Mouse (Mus musculus) gastrocnemius, adult 2 months (tissue): ENCODE measurements around the gene Hpse2. TPM values are rescaled to one million over a fixed set of nuclear protein-coding genes. Genes with fewer than 3 reads are reported as not detected.

Experiments used
- DNase-seq: peaks from one replicate; pipeline ENCODE4 v3.0.0; 2022
- H3K27ac ChIP-seq: fragments of 200-600 bp; 2 replicates; pipeline ENCODE4 v1.8.1; 2022; ENCODE audit warnings: mild to moderate bottlenecking
- H3K4me3 ChIP-seq: fragments of 200-600 bp; 2 replicates; pipeline ENCODE4 v1.8.1; 2022; ENCODE audit warnings: mild to moderate bottlenecking, moderate library complexity
- CTCF ChIP-seq: fragments of 200-600 bp; IDR thresholded peaks from 2 replicates; pipeline ENCODE4 v1.8.1; 2022; ENCODE audit warnings: antibody characterized with exemption, mild to moderate bottlenecking, moderate library complexity
- intact Hi-C: fragments of 180-260 bp; cut with DNase I; formaldehyde crosslinking; loops from one replicate; pipeline ENCODE4 v1.15.1; 2025
- long read RNA-seq, 2 experiments: library from polyadenylated mRNA; stranded (forward); transcript quantifications; one replicate each; pipeline ENCODE4 v2.0.0; 2021
- total RNA-seq, 2 experiments: library from RNA; stranded (reverse); gene quantifications; 2 replicates each; pipeline ENCODE4 v1.2.3; 2021

Hpse2 gene
- total RNA-seq: not detected
- long read RNA-seq, experiment 1: 0 reads
- long read RNA-seq, experiment 2: 0 reads

DNA sequence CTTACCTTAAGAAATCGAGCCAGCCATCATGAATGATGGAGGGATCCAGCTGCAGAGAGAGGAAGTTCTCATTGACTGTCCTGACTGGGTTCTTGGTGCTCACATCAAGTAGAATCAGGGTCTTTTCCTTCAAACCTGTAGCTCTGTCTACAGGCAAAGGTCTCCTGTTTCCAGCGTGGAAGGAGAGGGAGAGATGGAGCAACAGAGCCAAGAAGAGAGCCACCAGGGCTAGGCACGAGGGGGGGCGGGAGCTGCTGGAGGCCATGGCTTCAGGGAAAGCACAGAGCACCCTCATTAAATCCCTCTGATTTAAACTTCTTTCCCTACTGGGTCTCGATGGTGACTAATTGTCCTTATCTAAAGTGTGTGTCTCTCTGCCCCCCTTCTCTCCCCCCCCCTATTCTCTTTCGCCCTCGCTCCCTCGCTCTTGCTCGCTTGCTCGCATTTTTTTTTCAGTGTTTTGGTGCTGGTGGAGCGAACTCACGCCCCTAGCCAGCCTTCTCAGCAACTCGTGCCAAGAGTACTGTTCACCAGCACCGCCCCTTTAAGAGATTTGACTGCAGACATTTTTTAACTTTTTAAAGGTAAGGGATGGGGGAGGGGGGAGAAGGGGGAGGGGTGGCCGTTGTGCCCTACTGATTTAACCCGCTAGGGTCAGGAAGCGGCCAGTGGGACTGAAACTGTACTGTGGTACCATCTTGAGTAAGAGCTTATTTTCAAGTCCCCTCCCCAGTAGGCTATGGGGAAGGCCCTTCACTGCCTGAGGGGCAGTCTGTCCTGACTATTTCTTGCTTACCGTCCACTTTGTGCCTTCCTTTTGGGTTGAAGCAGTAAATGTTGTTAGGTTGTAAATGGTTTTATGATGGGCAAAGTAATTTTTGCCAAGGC lies at the start of gene Hpse2:
Hpse2 (minus strand) TSS at position 339 of the 888 bp plus-strand sequence.
- TF ChIP-seq CTCF: no peak
- H3K4me3 ChIP-seq: no peak within 1 kb of the TSS
- intact Hi-C loops: no loop called here
- DNase-seq: no peak
- no peak within 1 kb of the TSS for H3K27ac ChIP-seq

DNA sequence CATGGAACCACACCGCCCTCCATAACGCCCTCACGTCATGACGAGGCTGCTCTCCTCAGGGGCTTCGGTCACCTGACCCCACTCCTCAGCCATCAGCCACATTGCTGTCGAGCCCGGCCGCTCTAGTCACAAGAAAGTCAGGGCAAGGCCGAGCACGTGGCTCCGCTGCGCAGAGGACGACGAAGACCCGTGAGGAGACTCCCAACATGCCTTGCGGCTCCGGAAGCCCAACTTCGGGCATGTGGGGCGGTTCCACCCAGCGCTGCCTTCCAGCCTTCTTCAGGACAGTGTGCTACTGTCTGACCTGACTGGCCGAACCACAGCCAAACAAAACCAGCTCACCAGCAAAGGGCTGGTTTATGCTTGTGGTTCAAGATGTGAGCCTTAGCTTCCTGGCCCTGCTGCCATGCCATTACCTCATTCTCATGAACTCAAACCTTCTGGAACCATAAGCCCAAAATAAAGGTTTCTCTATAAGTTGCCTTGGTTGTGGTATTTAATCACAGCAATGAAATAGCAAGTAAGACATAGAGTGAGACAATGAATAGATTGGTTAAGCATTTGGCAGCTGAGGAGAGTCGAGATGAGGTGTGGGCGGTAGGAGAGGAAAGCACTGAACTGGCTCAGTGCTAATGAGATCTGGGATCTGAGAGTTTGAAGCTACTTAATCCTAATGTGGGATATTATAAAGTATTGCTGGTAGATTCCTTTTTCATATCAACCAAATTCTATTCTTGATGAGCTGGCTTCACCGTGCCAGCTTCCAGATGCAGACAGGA lies 39.5 kb upstream of the Hpse2 start:
- intact Hi-C loops: no loop called here
- TF ChIP-seq CTCF: no peak

DNA sequence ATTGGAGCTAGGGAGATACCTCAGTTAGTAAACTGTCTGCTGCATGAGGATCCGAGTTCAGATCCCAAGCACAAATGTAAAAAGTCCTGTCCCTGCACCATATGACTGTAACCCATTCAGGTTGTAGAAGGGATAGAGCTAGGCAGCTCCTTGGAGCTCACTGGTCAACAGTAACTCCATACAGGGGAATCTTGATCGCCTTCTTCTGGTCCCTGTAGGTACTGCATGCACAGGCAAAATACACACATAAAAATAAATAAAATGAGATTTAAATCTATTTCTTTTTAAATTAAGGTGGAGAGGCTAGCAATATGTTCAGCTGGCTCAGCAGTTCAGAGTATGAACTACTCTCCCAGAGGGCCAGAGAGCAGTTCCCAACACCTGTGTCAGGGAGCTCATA lies 35.9 kb upstream of the Hpse2 start:
- H3K27ac ChIP-seq: no peak overlapping the region
- no peak for DNase-seq
- no peak overlapping the region for H3K4me3 ChIP-seq
- intact Hi-C loops: no loop called here
- no peak for TF ChIP-seq CTCF

More for the DNA sequence above, 39.5 kb upstream of the Hpse2 start:
- no peak for DNase-seq
- Histone ChIP-seq H3K4me3 (no peak overlapping the region), H3K27ac (no peak overlapping the region)

DNA sequence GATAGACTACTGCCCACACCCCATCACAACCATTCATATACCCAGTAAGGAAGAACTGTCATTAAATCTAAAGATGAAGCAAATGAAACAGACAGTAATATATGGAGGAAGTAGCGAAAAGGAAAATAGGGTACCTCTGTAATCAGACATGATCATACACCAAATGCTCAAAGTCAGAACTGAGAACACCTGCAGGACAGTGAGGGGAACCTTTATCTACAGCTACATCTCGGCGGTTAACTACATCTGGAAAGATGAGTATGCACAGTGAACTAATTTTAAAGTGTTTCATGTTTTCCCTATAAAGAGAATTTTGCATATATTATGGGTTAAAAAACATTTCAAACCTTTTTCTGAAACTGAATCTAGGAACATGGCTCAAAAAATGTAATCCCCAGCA lies 32.4 kb upstream of the Hpse2 start:
- intact Hi-C loops: no loop called here
- Histone ChIP-seq H3K4me3 (no peak overlapping the region), H3K27ac (no peak overlapping the region)
- TF ChIP-seq CTCF: no peak
- no peak for DNase-seq

DNA sequence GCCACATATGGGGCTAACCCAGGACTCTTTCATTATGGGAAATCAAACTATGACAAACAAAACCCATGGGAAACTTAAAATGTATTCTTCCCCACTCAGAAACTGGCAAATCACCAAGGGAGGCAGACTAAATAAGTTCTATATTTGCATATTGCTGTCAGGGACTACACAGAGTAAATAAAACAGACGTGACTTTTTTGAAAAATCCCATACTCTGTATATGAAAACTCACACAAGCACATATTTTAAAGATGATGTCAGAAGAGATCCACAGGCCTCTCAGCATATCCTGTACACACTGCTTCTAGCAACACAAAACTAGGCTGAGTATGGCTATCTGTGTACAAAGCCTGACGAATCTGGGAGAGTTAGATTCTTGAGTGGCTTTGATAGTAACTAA lies 27.4 kb upstream of the Hpse2 start:
- no peak for DNase-seq
- TF ChIP-seq CTCF: no peak
- no peak overlapping the region for H3K27ac ChIP-seq
- H3K4me3 ChIP-seq: no peak overlapping the region
- intact Hi-C loops: no loop called here

DNA sequence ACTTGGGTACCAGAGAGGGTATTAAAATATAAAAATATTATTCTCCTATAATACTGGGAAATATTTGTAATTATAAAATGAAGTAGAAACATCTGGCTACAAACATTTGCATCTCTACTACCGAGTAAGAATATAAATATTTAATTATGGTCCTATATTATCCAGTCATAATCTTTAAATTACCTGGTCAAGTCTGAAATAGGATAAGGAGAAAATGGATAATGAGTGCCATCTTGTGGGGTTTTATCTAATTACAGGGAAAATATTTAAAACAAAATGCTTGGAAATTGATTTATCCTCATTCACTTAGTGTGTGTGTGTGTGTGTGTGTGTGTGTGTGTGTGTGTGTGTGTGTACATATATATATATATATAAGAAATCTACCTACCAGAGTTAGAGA lies 19.0 kb upstream of the Hpse2 start:
- DNase-seq: no peak
- H3K27ac ChIP-seq: no peak overlapping the region
- 0 out of 2 replicates have a peak, but pooled peaks have one; percentile 6 for TF ChIP-seq CTCF
- no peak overlapping the region for H3K4me3 ChIP-seq
- intact Hi-C loops: no loop called here

DNA sequence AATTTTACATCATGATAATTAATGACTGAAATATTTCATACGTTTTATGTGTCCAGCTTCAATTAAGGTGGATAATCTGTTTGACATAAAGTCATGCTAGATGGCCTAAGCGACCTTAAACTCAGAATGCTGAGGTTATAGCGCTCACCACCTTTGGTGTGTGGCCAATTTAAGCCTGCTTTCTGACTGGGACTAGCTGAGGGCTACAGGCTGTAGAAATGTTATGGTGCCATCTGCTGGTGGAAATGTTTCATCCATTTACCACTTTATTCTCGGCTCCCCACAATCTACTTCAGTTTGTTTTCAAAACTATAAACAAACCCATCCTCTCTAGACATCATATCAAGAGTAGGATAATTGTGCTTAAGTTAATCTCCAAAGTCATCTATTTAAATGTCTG lies 8.2 kb upstream of the Hpse2 start:
- Histone ChIP-seq H3K4me3 (no peak overlapping the region), H3K27ac (no peak overlapping the region)
- intact Hi-C loops: loop anchor here (1.0 to 10.0 kb wide), 2 partner anchors 372 to 603 kb away; no protein-coding TSS in a partner anchor
- TF ChIP-seq CTCF: peak; percentile 78
- DNase-seq: no peak

DNA sequence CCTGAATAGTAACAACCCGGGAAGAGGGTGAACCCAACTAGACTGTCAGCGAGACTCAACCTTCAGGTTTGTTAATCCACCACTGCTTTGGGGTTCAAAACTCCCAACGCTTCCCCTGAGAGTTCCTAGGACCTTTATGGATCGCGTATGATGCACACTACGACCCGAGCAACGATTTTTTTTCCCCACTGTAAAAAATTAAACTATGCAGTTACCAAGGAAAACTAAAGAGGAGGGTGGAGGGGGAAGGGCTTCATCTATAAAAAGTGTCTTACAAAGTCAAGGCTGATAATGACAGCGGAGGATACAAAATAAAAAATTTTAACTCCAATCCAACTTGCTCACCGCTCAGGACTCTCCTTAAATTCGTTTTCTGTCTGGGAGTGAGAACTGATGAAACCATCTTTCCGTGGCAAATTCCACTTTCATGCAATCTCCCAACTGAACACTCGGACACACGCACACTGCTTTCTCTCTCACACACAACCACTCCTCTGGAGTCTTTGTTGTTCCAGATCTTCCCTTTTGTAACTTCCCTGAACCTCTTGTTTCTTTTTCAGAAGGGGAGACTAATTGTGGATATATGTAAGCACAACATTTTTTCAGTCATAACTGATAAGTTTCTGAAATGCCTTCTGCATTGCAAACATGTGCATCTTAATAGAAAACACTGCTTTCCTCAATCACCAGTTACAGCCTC lies 934 bp downstream of the Hpse2 start:
- no peak for DNase-seq
- Histone ChIP-seq H3K4me3 (no peak overlapping the region), H3K27ac (no peak overlapping the region)
- intact Hi-C loops: no loop called here
- no peak for TF ChIP-seq CTCF

DNA sequence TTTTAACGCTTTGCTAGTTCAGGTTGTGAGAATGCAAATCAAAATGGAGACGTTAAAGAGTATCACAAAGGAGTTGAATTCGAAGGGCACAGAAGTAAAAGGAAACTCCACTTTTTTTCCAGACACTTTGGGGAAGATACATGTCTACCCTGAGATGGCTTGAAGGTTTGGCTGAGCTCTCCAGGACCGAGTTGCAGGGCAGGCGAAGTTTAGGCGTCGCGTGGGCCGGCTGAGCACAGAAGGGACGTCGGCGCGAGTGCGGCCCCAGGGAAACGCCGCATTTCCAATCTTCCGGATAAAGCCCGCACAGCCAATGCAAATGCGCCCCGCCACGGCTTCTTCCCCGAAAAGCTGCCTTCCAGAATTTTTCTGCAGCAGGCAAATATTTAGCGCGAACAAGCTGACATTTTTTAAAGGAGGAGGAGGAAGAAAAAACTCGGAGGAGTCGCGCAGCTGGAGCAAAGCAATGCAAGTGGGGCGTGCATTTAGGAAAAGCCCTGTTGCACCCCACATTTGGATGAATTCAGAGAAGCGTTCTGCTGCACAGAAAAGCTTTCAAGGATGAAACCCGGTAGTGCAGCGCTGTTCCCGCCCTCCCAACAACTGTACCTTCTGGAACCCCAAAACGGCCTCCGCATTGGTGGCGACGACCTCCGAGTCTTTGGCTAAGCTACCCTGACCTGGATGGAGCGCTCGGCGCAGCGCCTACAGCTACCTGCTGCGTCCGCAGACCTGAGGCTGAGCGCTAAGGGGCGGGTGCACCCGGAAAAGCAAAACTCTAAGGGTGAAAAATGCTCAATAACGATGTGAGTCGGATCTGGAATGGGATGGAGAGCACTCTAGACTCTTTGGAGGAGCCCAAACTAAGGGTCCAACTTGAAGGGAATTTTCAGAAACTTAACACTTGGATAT lies 1.9 kb downstream of the Hpse2 start:
- intact Hi-C loops: no loop called here
- H3K4me3 ChIP-seq: peak overlapping the region; percentile 44
- DNase-seq: peak; percentile 16
- no peak overlapping the region for H3K27ac ChIP-seq
- no peak for TF ChIP-seq CTCF

DNA sequence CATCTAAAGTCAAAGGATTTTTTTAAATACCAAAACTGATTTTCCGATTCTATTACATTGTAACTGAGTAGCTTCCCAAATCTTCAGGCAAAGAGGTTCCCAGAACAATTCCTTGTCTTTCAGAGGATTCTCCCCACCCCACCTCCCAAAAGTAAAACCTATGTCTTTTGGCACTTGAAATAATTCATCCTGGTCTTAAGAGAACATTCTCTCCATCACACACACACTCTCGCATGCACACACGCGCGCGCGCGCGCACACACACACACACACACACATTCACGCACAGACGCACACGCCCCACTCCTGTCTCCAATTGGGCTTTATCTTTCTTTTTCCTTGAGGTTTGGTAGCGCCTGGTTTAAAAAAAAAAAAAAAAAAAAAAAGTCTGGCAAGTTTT lies 2.7 kb downstream of the Hpse2 start:
- Histone ChIP-seq H3K4me3 (peak overlapping the region; percentile 31), H3K27ac (no peak overlapping the region)
- no peak for DNase-seq
- TF ChIP-seq CTCF: no peak
- intact Hi-C loops: no loop called here

DNA sequence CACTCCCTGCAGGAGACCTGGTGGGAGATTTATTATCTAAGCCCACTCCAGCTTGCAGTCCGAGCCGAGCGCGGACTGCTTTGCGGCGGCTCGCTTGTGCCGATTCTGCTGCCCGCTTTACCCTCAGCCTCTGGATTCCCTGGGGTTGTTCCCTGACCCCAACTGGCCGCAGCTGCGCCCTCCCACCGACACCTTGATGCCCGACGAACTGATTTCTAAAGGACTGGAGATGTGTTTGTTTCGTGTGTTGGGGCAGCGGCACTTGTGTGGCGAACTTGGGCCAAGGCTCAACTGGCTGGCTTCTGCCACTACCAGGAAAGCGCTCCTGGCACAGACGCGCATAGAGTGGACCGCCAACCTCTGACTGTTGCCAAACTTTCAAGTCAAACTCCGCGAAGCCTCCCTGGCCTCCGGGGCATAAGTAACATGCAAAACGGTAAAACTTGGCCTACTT lies 3.1 kb downstream of the Hpse2 start:
- intact Hi-C loops: no loop called here
- peak overlapping the region; percentile 31 for H3K4me3 ChIP-seq
- no peak for TF ChIP-seq CTCF
- DNase-seq: peak; percentile 19
- H3K27ac ChIP-seq: no peak overlapping the region
